Mouse (Mus musculus) liver, embryonic 11.5 days (tissue): ENCODE measurements around the gene Lrrk1. TPM values are rescaled to one million over a fixed set of nuclear protein-coding genes. Genes with fewer than 3 reads are reported as not detected.

Source experiments
- ATAC-seq: fragments of 200-750 bp; cut with Nextera tagmentation; replicated peaks from 2 replicates; pipeline ENCODE4 v1.8.0; 2017; ENCODE audit warnings: moderate number of reproducible peaks, mild to moderate bottlenecking, moderate TSS enrichment, moderate library complexity; ENCODE audit not compliant: low FRiP score
- DNase-seq: peaks from one replicate; pipeline ENCODE4 v3.0.0-alpha.2; 2017; ENCODE audit warnings: low spot score
- H3K27ac ChIP-seq: fragments of 300-500 bp; sonication (generic); 2 replicates; pipeline ENCODE4 v1.5.1; 2014; ENCODE audit warnings: mild to moderate bottlenecking, low read depth, low read length, control low read depth
- H3K27me3 ChIP-seq: fragments of 300-500 bp; sonication (generic); replicated peaks from 2 replicates; pipeline ENCODE4 v1.6.1; 2014; ENCODE audit warnings: low read length, mixed read lengths; ENCODE audit not compliant: control insufficient read depth, insufficient read depth
- H3K36me3 ChIP-seq: fragments of 300-500 bp; sonication (generic); 2 replicates; pipeline ENCODE4 v1.6.1; 2014; ENCODE audit warnings: mild to moderate bottlenecking, low read length, moderate library complexity, mixed read lengths; ENCODE audit not compliant: control insufficient read depth, insufficient read depth
- H3K4me1 ChIP-seq: fragments of 300-500 bp; sonication (generic); replicated peaks from 2 replicates; pipeline ENCODE4 v1.6.1; 2014; ENCODE audit warnings: low read length, mixed read lengths; ENCODE audit not compliant: control insufficient read depth, insufficient read depth
- H3K4me2 ChIP-seq: fragments of 300-500 bp; sonication (generic); 2 replicates; pipeline ENCODE4 v1.6.1; 2014; ENCODE audit warnings: mild to moderate bottlenecking, control low read depth, moderate library complexity
- H3K4me3 ChIP-seq: fragments of 300-500 bp; sonication (generic); 2 replicates; pipeline ENCODE4 v1.5.1; 2014; ENCODE audit warnings: low read depth, low read length, control low read depth
- H3K9ac ChIP-seq: fragments of 300-500 bp; sonication (generic); 2 replicates; pipeline ENCODE4 v1.6.1; 2014; ENCODE audit warnings: low read depth, low read length, control low read depth
- H3K9me3 ChIP-seq: fragments of 300-500 bp; sonication (generic); 2 replicates; pipeline ENCODE4 v1.6.1; 2016; ENCODE audit warnings: low read length, inconsistent platforms, mixed read lengths; ENCODE audit not compliant: control insufficient read depth
- WGBS: fragments of 180-500 bp; shearing (Covaris S2); extraction: QIAGEN DNeasy Blood & Tissue Kit; methylation state at CpG from one replicate; pipeline ENCODE4 v1.1.7; 2014; 5-methylcytosine and 5-hydroxymethylcytosine counted together
- polyA plus RNA-seq: library from polyadenylated mRNA; unstranded; fragments of >200 nt; fragmentation: Nextera tagmentation; extraction: Ambion mirVana; gene quantifications from 2 replicates; pipeline ENCODE4 v1.2.1, GENCODE M21; 2014

Gene Lrrk1
- polyA plus RNA-seq, 1 experiment from 2014 or later, result 9.3 TPM

DNA sequence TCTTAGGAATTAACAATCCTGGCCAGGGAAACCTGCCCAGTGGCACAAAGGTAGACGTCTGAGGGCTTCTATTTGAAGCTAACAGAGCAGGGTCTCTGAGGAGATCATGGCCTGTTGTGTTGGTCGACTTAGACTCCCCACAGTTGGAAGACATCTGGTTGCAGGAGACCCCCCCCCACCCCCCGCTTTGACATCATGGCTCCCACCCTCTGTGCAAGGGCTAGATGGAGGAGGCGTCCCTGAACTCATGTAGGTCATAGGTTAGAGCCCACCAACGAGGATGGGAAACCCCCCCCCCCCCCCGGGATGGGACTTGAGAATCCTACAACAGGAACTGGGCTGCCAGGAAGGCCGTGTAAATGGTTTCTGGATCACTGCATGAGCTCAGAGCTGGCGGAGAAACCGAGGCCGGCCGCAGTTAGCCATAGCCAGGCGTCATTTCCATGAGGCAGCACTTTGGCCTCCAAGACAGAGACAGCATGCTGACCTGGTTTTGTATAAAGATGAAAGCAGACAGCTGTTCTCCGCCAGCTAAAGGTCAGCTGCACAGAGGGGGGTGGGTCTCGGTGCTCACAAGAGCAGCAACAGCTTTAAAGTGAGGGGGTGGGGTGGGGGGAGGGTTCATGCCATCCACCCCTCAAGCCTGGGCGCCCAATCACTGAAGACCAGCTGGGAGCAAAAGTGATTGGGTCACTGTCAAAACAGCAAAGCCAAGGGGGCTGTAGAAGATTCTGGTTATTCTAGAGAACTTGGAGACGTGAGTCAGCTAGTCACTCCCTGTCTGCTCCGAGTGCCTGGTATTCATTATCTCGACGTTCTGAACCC lies 95.4 kb downstream of the Lrrk1 start:
- peaks cover 11% of the 10 kb centered on the region; the same call in 1 of the 2 replicates for H3K36me3 ChIP-seq
- H3K27me3 ChIP-seq, result no peaks in the 10 kb centered on the region
- no peak overlapping the region for H3K4me2 ChIP-seq
- H3K4me3 ChIP-seq, result no peak overlapping the region
- no peak overlapping the region for H3K9ac ChIP-seq
- H3K9me3 ChIP-seq, result no peaks in the 10 kb centered on the region
- no peak for DNase-seq
- peaks cover 10% of the 10 kb centered on the region; the same call in 1 of the 2 replicates for H3K4me1 ChIP-seq
- no peak for ATAC-seq
- no peak overlapping the region for H3K27ac ChIP-seq
- WGBS, result 82% methylated on average over 19 of the region's 19 CpGs

DNA sequence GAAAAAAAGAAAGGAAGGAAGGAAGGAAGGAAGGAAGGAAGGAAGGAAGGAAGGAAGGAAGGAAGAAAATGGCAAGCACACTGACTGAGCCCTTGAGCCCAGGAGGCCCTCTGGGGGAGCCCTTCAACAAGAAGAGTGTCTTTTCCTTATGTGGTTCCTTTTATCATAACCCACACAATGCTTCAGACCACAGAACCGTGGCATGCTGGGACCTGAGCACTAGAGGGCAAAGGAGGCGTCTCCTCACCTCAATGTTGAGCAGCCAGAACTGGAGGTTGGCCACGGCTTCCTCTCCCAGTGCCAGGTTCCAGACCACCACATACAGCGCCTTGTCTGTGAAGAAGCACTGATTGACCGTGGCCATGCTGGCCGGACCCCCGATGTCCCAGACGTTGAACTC lies 96.1 kb downstream of the Lrrk1 start:
- Histone ChIP-seq H3K4me3 (no peak overlapping the region), H3K4me2 (no peak overlapping the region), H3K9ac (no peak overlapping the region), H3K36me3 (peaks cover 11% of the 10 kb centered on the region; the same call in 1 of the 2 replicates), H3K9me3 (no peaks in the 10 kb centered on the region), H3K27ac (no peak overlapping the region), H3K27me3 (no peaks in the 10 kb centered on the region), H3K4me1 (peaks cover 10% of the 10 kb centered on the region; the same call in 1 of the 2 replicates)
- WGBS, result 81% methylated on average over 8 of the region's 8 CpGs
- no peak for DNase-seq
- ATAC-seq, result no peak

DNA sequence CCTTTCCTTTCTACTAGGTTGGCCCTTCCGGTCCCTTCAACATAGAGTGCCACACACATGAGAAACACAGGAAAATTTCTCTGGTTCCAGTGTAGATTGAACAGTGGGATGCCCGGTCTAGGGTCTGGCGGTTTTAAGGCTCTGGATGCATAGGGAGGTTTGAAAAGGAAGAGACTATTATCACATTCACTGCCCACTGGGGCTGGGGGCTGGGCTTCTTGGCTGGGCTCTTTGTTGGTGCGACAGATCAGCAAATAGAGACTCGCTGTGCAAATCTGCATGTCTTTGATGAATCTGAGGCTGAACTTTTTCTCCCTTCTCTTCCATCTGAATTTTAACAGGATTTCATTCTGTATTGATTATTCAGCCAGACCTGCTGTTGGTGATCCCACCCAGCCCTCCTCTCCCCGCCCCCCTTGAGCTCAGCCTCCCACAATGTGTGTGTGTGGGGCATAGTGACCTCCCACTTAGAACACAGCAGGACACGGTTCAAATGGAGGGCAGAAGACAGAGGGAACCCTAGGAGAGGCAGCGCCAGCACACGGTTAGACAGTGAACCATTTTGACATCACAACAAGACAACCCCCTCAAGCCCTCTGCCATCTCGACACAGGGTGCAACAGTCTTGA lies 105.1 kb downstream of the Lrrk1 start:
- no peaks in the 10 kb centered on the region for H3K9me3 ChIP-seq
- no peak overlapping the region for H3K9ac ChIP-seq
- H3K4me3 ChIP-seq, result no peak overlapping the region
- DNase-seq (no peak), ATAC-seq (no peak)
- H3K4me1 ChIP-seq, result 0 out of 2 replicates have a peak, but pooled peaks cover 2% of the 10 kb centered on the region
- H3K27me3 ChIP-seq, result no peaks in the 10 kb centered on the region
- H3K4me2 ChIP-seq, result no peak overlapping the region
- WGBS, result 41% methylated on average over 10 of the region's 10 CpGs
- H3K36me3 ChIP-seq, result peaks cover 7% of the 10 kb centered on the region; the same call in 1 of the 2 replicates
- H3K27ac ChIP-seq, result no peak overlapping the region

DNA sequence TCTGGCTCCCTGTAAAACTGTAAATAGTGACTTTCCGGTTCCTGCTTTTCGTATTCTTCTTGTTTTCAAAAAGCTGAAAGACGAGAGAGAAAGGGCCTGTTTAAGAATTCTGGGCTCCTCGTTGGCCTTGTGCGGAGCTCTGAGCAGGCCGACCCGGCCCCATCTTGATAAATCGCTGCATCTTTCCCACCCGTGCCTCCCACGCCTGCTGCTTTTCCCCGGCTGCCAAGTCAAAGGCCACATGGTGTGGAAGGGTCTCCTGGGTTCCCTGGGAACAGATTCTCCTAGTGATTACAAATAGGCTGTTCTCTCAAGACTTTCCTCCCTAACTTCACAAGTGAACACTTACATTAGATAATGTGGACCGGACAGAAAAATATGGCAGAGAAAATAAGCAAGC lies 105.9 kb downstream of the Lrrk1 start:
- no peak for ATAC-seq
- Histone ChIP-seq H3K36me3 (peaks cover 7% of the 10 kb centered on the region; the same call in 1 of the 2 replicates), H3K27me3 (no peaks in the 10 kb centered on the region), H3K4me3 (no peak overlapping the region), H3K9me3 (no peaks in the 10 kb centered on the region), H3K4me2 (no peak overlapping the region), H3K9ac (no peak overlapping the region), H3K27ac (no peak overlapping the region), H3K4me1 (0 out of 2 replicates have a peak, but pooled peaks cover 2% of the 10 kb centered on the region)
- DNase-seq, result no peak
- WGBS, result 71% methylated on average over 12 of the region's 12 CpGs

DNA sequence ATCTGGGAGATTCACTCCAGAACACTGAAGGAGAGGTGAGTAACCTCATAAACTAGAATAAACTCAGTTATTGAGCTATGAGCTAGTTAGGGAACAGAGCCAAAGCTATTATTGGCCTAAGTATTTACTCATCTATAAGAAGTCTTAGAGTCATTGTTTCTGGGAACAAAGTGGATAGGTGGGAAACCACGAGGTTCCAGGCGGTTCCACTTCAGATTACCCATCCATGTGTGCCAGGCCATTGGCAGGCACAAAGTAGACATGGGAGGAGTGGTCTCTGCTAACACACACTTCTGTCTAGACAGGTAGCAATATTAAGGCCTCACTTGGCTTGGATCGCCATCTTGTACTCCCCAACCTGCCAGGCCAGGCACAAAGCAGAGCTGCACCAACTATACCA lies 110.1 kb downstream of the Lrrk1 start:
- H3K9me3 ChIP-seq, result no peaks in the 10 kb centered on the region
- no peak overlapping the region for H3K27ac ChIP-seq
- no peaks in the 10 kb centered on the region for H3K27me3 ChIP-seq
- no peak overlapping the region for H3K4me2 ChIP-seq
- no peak for DNase-seq
- H3K4me3 ChIP-seq, result no peak overlapping the region
- peaks cover 7% of the 10 kb centered on the region; the same call in 1 of the 2 replicates for H3K36me3 ChIP-seq
- WGBS, result 92% methylated on average over 3 of the region's 3 CpGs
- H3K4me1 ChIP-seq, result no peaks in the 10 kb centered on the region
- no peak overlapping the region for H3K9ac ChIP-seq
- ATAC-seq, result no peak

DNA sequence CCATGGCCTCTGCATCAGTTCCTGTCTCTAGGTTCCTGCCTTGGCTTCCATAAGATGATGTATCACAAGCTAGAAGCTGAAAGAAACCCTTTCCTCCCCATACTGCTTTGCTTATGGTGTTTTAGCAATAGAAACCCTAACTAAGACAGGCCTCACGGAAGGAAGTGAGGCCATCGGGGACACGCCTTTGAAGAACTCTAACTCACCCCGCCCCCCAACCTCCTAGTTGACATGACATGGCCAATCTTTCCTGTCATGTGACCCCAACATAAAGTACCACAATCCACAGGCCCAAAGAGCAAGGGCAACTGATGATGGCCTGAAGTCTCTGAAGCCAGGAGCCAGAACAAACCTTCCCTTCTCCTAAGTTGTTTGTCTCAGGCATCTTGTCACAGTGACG lies 114.7 kb downstream of the Lrrk1 start:
- Histone ChIP-seq H3K36me3 (peaks cover 8% of the 10 kb centered on the region), H3K27me3 (no peaks in the 10 kb centered on the region), H3K4me3 (no peak overlapping the region), H3K4me2 (no peak overlapping the region), H3K9me3 (no peaks in the 10 kb centered on the region), H3K9ac (no peak overlapping the region), H3K27ac (no peak overlapping the region), H3K4me1 (no peaks in the 10 kb centered on the region)
- no peak for DNase-seq
- ATAC-seq, result no peak
- 80% methylated on average over 5 of the region's 5 CpGs for WGBS

DNA sequence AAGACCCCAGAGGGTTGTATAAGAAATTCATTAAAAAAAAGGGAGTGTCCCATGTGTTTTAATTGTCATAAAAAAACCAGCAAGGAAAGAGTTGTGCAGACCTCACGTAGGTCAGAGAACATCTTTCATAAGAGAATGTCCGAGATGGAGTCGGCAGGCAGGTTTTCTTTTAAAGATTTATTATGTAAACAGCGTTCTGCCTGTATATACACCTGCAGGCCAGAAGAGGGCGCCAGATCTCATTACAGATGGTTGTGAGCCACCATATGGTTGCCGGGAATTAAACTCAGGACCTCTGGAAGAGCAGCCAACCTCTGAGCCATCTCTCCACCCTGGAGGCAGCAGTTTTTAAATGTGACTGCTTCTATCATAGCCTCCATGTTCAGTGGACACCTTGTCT lies 116.9 kb downstream of the Lrrk1 start:
- no peak overlapping the region for H3K4me3 ChIP-seq
- no peak overlapping the region for H3K4me2 ChIP-seq
- H3K4me1 ChIP-seq, result peaks cover 13% of the 10 kb centered on the region
- 70% methylated on average over 6 of the region's 6 CpGs for WGBS
- no peaks in the 10 kb centered on the region for H3K27me3 ChIP-seq
- no peaks in the 10 kb centered on the region for H3K9me3 ChIP-seq
- H3K9ac ChIP-seq, result no peak overlapping the region
- peaks cover 5% of the 10 kb centered on the region for H3K36me3 ChIP-seq
- ATAC-seq (no peak), DNase-seq (no peak)
- no peak overlapping the region for H3K27ac ChIP-seq

DNA sequence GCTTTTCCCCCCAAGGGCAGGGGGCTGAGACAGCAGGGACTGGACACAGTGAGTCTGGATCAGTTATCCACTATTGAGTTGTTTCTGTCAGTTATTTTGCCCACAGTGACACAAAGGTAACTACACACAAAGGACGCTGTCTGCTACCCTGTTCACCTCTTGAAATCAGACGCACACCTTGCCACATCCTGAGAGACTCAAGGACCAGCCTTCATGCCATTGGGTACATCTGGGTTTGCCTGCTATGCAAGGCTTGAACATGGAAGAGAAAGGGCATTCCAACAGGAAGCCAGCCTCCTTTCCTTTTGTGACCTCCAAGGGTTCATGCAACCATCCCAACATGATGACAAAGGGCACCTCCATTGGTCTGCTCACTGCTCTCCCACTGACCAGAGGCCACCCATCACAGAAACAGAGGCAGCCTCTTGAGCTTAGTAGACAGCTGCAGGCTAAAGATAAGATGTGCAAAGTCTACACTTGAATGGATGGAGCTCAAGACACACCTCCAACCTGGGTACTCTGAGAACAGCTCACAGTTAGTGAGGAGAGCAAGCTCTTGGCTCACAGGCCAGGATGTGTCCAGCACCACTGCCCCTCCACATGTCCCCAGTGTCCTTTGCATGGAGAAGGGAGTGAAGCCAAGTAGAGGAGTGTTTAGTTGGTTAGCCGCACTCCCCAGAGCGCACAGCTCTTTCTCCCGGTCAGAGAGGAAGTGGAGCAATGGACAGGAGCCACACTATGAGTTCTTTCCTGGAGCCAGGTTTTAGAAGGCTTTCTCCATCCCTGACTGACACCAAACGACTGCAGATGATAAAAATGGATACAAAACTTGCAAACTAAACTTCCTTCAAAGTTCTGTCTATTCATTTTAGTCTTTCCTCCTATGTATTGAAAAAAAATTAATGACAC lies 121.0 kb downstream of the Lrrk1 start:
- DNase-seq (no peak), ATAC-seq (peak; percentile 97)
- H3K27me3 ChIP-seq, result no peaks in the 10 kb centered on the region
- peak overlapping the region; percentile 19; the same call in 1 of the 2 replicates for H3K4me2 ChIP-seq
- peak overlapping the region; percentile 55 for H3K27ac ChIP-seq
- H3K4me1 ChIP-seq, result peaks cover 13% of the 10 kb centered on the region
- no peak overlapping the region for H3K9ac ChIP-seq
- H3K9me3 ChIP-seq, result no peaks in the 10 kb centered on the region
- peaks cover 5% of the 10 kb centered on the region for H3K36me3 ChIP-seq
- no peak overlapping the region for H3K4me3 ChIP-seq
- 76% methylated on average over 6 of the region's 6 CpGs for whole genome bisulfite sequencing
